Mouse (Mus musculus) forebrain, embryonic 14.5 days (tissue): Measurements from ENCODE around the gene Sec24d. TPM values are rescaled to one million over a fixed set of nuclear protein-coding genes. Genes with fewer than 3 reads are reported as not detected.

ENCODE experiments used
- polyA plus RNA-seq: library from polyadenylated mRNA; unstranded; fragments of >200 nt; fragmentation: Nextera tagmentation; extraction: Ambion mirVana; gene quantifications from 2 replicates; pipeline ENCODE4 v1.2.1, GENCODE M21; 2014

The Sec24d gene
- polyA plus RNA-seq, 1 experiment from 2014 or later: 16.8 TPM

Other genes starting within 250 kb of the Sec24d start
- gene Myoz2, start 232.4 kb upstream of the Sec24d start, polyA plus RNA-seq: not detected in 2 replicates
- 1.1 and 1.7 TPM in 2 replicates for gene Synpo2, start 31.3 kb upstream of the Sec24d start, polyA plus RNA-seq
- 17.6 and 19.9 TPM in 2 replicates for gene Mettl14, start 118.7 kb downstream of the Sec24d start, polyA plus RNA-seq
- gene Prss12, start 179.5 kb downstream of the Sec24d start, polyA plus RNA-seq: 2.7 and 3.3 TPM in 2 replicates